Mouse (Mus musculus) lung, adult 2 months (tissue): ENCODE data around the gene Pds5b.

Experiments used
- CTCF ChIP-seq: fragments of 200-500 bp; IDR thresholded peaks from 2 replicates; pipeline ENCODE4 v1.5.1; 2011; ENCODE audit warnings: mild to moderate bottlenecking, low read length, control low read depth; ENCODE audit not compliant: insufficient read depth
- POLR2A ChIP-seq: fragments of 200-500 bp; IDR thresholded peaks from 2 replicates; pipeline ENCODE4 v1.6.1; 2011; ENCODE audit warnings: low read depth, mild to moderate bottlenecking, control low read depth, low read length, borderline replicate concordance; ENCODE audit errors: extremely low read depth

- TF ChIP-seq CTCF = no peak
- TF ChIP-seq POLR2A = no peak
These were observed 141.9 kb downstream of the Pds5b start for GRCm38 (mm10) chr5:150815400-150815799.
